Mouse (Mus musculus): ENCODE results near the gene Skap2. TPM values are rescaled to one million over a fixed set of nuclear protein-coding genes. Genes with fewer than 3 reads are reported as not detected.

The Skap2 gene
- polyA plus RNA-seq, 1 experiment, result 9.1 TPM

DNA sequence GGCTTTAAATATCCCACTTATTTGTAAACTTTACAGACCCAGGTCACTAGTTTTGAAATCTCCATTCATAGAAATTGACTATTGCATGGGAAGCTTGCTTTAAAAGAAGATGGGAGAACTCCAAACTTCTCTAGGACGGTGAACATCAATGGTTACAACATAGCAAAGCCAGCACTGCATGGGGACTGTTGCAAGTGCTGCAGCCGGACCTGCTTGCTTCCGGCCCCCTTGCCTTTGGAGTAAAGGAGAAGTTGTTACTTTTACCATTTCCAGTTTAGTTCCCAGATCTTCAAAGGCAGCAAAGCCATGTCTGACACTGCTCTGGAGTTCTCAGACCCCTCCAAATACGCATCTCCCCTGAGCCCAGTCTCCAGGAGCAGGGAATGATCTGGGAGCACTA is 159.7 kb downstream of the Skap2 start:
- Histone ChIP-seq H3K4me1 (ENCODE audit: control insufficient read depth, insufficient read depth, insufficient read length) (no peaks in the 10 kb centered on the region), H3K27ac (ENCODE audit: insufficient read depth, low read length) (no peak overlapping the region), H3K27me3 (ENCODE audit: control insufficient read depth, insufficient read depth, low read length) (peaks cover 5% of the 10 kb centered on the region; the same call in 1 of the 2 replicates), H3K4me3 (ENCODE audit: extremely low read depth, insufficient read depth, insufficient read length) (no peak overlapping the region), H3K36me3 (ENCODE audit: control insufficient read depth, insufficient read depth, low read length) (no peaks in the 10 kb centered on the region)
- TF ChIP-seq POLR2A (IDR thresholded peaks at IDR 0.05; ENCODE audit: low read depth, low read length) (no peak), CTCF (IDR thresholded peaks at IDR 0.05; ENCODE audit: extremely low read depth, insufficient read depth, insufficient read length, insufficient replicate concordance) (no peak)
- 23% methylated on average over 4 of the region's 4 CpGs for WGBS
- no peak for DNase-seq (ENCODE audit: low read depth in 1 of 2, low spot score in 2 of 2)

- H3K4me3 ChIP-seq (ENCODE audit: extremely low read depth, insufficient read depth, insufficient read length), result no peak overlapping the region
- H3K27me3 ChIP-seq (ENCODE audit: control insufficient read depth, insufficient read depth, low read length), result peaks cover 5% of the 10 kb centered on the region; the same call in 1 of the 2 replicates
- TF ChIP-seq CTCF (IDR thresholded peaks at IDR 0.05; ENCODE audit: extremely low read depth, insufficient read depth, insufficient read length, insufficient replicate concordance), result no peak
- no peak for TF ChIP-seq POLR2A (IDR thresholded peaks at IDR 0.05; ENCODE audit: low read depth, low read length)
- WGBS, result 15% methylated on average over 7 of the region's 7 CpGs
- no peaks in the 10 kb centered on the region for H3K36me3 ChIP-seq (ENCODE audit: control insufficient read depth, insufficient read depth, low read length)
- no peaks in the 10 kb centered on the region for H3K4me1 ChIP-seq (ENCODE audit: control insufficient read depth, insufficient read depth, insufficient read length)
- no peak overlapping the region for H3K27ac ChIP-seq (ENCODE audit: insufficient read depth, low read length)
- DNase-seq (ENCODE audit: low read depth in 1 of 2, low spot score in 2 of 2), result no peak
Observed at GRCm38 (mm10) chr6:51851544-51851943, 160.8 kb downstream of the Skap2 start.

- TF ChIP-seq CTCF (IDR thresholded peaks at IDR 0.05; ENCODE audit: extremely low read depth, insufficient read depth, insufficient read length, insufficient replicate concordance) (no peak), POLR2A (IDR thresholded peaks at IDR 0.05; ENCODE audit: low read depth, low read length) (no peak)
- WGBS, result 90% methylated on average over 13 of the region's 13 CpGs
- no peak for DNase-seq (ENCODE audit: low read depth in 1 of 2, low spot score in 2 of 2)
- H3K36me3 ChIP-seq (ENCODE audit: control insufficient read depth, insufficient read depth, low read length), result no peaks in the 10 kb centered on the region
- H3K27me3 ChIP-seq (ENCODE audit: control insufficient read depth, insufficient read depth, low read length), result peaks cover 5% of the 10 kb centered on the region; the same call in 1 of the 2 replicates
- H3K4me1 ChIP-seq (ENCODE audit: control insufficient read depth, insufficient read depth, insufficient read length), result no peaks in the 10 kb centered on the region
- H3K4me3 ChIP-seq (ENCODE audit: extremely low read depth, insufficient read depth, insufficient read length), result no peak overlapping the region
- no peak overlapping the region for H3K27ac ChIP-seq (ENCODE audit: insufficient read depth, low read length)
Observed at GRCm38 (mm10) chr6:51850030-51850817, 162.1 kb downstream of the Skap2 start.

DNA sequence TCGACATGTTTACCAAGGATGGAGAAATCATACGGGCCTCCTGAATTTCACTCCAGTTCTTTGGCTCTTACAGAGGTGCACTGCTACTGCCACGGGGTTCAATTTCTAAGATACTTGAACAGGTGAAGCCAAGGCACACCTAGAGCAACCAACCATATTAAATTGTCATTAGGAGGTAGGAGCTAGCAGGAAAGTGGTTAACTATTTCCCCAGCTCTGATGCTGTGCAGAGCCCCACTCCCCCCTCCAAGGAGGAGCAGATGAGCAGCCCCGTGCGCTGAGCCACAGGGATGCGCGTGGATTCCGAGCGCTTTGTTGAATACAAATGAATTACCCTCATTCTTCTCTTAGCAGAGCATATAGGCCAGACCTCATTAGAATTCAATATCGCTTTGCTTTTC is 162.8 kb downstream of the Skap2 start:
- DNase-seq (ENCODE audit: low read depth in 1 of 2, low spot score in 2 of 2), result no peak
- TF ChIP-seq POLR2A (IDR thresholded peaks at IDR 0.05; ENCODE audit: low read depth, low read length) (no peak), CTCF (IDR thresholded peaks at IDR 0.05; ENCODE audit: extremely low read depth, insufficient read depth, insufficient read length, insufficient replicate concordance) (no peak)
- WGBS, result 90% methylated on average over 10 of the region's 10 CpGs

GRCm38 (mm10) chr6:51844106-51844505 is 168.2 kb downstream of the Skap2 start:
- Histone ChIP-seq H3K4me1 (ENCODE audit: control insufficient read depth, insufficient read depth, insufficient read length) (no peaks in the 10 kb centered on the region), H3K36me3 (ENCODE audit: control insufficient read depth, insufficient read depth, low read length) (no peaks in the 10 kb centered on the region), H3K27me3 (ENCODE audit: control insufficient read depth, insufficient read depth, low read length) (no peaks in the 10 kb centered on the region), H3K27ac (ENCODE audit: insufficient read depth, low read length) (no peak overlapping the region), H3K4me3 (ENCODE audit: extremely low read depth, insufficient read depth, insufficient read length) (no peak overlapping the region)
- TF ChIP-seq CTCF (IDR thresholded peaks at IDR 0.05; ENCODE audit: extremely low read depth, insufficient read depth, insufficient read length, insufficient replicate concordance) (no peak), POLR2A (IDR thresholded peaks at IDR 0.05; ENCODE audit: low read depth, low read length) (no peak)
- WGBS, result 80% methylated on average over 11 of the region's 11 CpGs
- no peak for DNase-seq (ENCODE audit: low read depth in 1 of 2, low spot score in 2 of 2)

More for the DNA sequence above, 162.8 kb downstream of the Skap2 start:
- H3K4me1 ChIP-seq (ENCODE audit: control insufficient read depth, insufficient read depth, insufficient read length), result no peaks in the 10 kb centered on the region
- no peak overlapping the region for H3K4me3 ChIP-seq (ENCODE audit: extremely low read depth, insufficient read depth, insufficient read length)
- H3K27ac ChIP-seq (ENCODE audit: insufficient read depth, low read length), result no peak overlapping the region
- peaks cover 5% of the 10 kb centered on the region; the same call in 1 of the 2 replicates for H3K27me3 ChIP-seq (ENCODE audit: control insufficient read depth, insufficient read depth, low read length)
- no peaks in the 10 kb centered on the region for H3K36me3 ChIP-seq (ENCODE audit: control insufficient read depth, insufficient read depth, low read length)

- Histone ChIP-seq H3K27ac (ENCODE audit: insufficient read depth, low read length) (no peak overlapping the region), H3K36me3 (ENCODE audit: control insufficient read depth, insufficient read depth, low read length) (no peaks in the 10 kb centered on the region), H3K4me3 (ENCODE audit: extremely low read depth, insufficient read depth, insufficient read length) (no peak overlapping the region), H3K4me1 (ENCODE audit: control insufficient read depth, insufficient read depth, insufficient read length) (no peaks in the 10 kb centered on the region), H3K27me3 (ENCODE audit: control insufficient read depth, insufficient read depth, low read length) (no peaks in the 10 kb centered on the region)
- no peak for DNase-seq (ENCODE audit: low read depth in 1 of 2, low spot score in 2 of 2)
- no peak for TF ChIP-seq CTCF (IDR thresholded peaks at IDR 0.05; ENCODE audit: extremely low read depth, insufficient read depth, insufficient read length, insufficient replicate concordance)
- TF ChIP-seq POLR2A (IDR thresholded peaks at IDR 0.05; ENCODE audit: low read depth, low read length), result no peak
- 86% methylated on average over 9 of the region's 9 CpGs for WGBS
Observed at GRCm38 (mm10) chr6:51843081-51843480, 169.3 kb downstream of the Skap2 start.

GRCm38 (mm10) chr6:51838177-51838576 is 174.2 kb downstream of the Skap2 start:
- 74% methylated on average over 3 of the region's 3 CpGs for WGBS
- H3K27me3 ChIP-seq (ENCODE audit: control insufficient read depth, insufficient read depth, low read length), result no peaks in the 10 kb centered on the region
- no peaks in the 10 kb centered on the region for H3K4me1 ChIP-seq (ENCODE audit: control insufficient read depth, insufficient read depth, insufficient read length)
- no peak overlapping the region for H3K4me3 ChIP-seq (ENCODE audit: extremely low read depth, insufficient read depth, insufficient read length)
- DNase-seq (ENCODE audit: low read depth in 1 of 2, low spot score in 2 of 2), result no peak
- H3K36me3 ChIP-seq (ENCODE audit: control insufficient read depth, insufficient read depth, low read length), result no peaks in the 10 kb centered on the region
- no peak overlapping the region for H3K27ac ChIP-seq (ENCODE audit: insufficient read depth, low read length)
- no peak for TF ChIP-seq POLR2A (IDR thresholded peaks at IDR 0.05; ENCODE audit: low read depth, low read length)
- TF ChIP-seq CTCF (IDR thresholded peaks at IDR 0.05; ENCODE audit: extremely low read depth, insufficient read depth, insufficient read length, insufficient replicate concordance), result no peak
